Mouse (Mus musculus) erythroblast, adult 5-6 weeks (primary cell): ENCODE data around the gene Gstcd. TPM values are rescaled to one million over a fixed set of nuclear protein-coding genes. Genes with fewer than 3 reads are reported as not detected.

Experiments used
- ATAC-seq: replicated peaks from 2 replicates; pipeline ENCODE4 v1.8.0; 2016; ENCODE audit warnings: moderate number of reproducible peaks, mild to moderate bottlenecking, moderate TSS enrichment, inconsistent platforms; ENCODE audit not compliant: poor library complexity, low FRiP score, severe bottlenecking
- total RNA-seq, 2 experiments: library from RNA; stranded (forward) in 1 of 2; stranded (reverse) in 1 of 2; fragments of 150-400 nt in 1 of 2; fragments of 200-764, 138-1000 nt in 1 of 2; gene quantifications; 2 replicates each; pipeline versions ENCODE4 v1.2.3 to v1.2.4; 2015 to 2017; ENCODE audit warnings: low replicate concordance in 2 of 2

Gstcd gene
- total RNA-seq (2015; ENCODE audit: low replicate concordance) (3.7 and 4.8 TPM in 2 replicates), total RNA-seq (2017; ENCODE audit: low replicate concordance) (5.3 and 7.7 TPM in 2 replicates)

DNA sequence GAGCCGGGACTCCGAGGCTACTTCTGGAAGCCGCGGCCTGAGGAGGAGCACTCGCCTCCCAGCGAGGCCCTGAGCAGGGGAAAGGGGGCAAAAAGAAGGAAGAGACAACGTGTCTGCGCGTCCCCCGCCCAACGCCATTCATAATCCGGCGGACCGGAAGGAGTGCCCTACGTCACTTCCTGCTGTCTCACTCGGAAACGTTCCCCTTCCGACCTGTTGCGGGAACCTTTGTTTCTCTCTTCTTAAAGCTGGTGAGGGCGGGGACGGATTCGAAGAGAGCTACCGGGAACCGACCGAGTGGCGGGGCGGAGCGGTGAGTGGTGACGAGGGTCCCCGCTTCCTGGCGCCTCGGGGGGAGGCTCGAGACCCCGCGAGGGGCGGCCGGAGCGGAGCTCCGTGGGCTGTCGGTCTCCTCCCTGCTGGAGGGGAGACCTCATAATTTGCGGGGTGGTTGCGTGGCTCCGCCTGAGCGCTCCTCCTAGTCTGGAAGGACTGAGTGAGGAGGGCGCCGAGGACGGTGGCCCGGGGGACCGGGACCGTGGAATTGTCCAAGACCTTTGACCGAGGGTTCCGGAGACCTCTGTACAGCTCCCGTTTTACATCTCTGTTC lies at the start of gene Gstcd, which contains the start of gene Ints12:
Gstcd (minus strand) TSS at position 370 of the 610 bp plus-strand sequence.
Ints12 (plus strand) TSS at position 177 of the 610 bp plus-strand sequence.
- peak; percentile 96 for ATAC-seq

DNA sequence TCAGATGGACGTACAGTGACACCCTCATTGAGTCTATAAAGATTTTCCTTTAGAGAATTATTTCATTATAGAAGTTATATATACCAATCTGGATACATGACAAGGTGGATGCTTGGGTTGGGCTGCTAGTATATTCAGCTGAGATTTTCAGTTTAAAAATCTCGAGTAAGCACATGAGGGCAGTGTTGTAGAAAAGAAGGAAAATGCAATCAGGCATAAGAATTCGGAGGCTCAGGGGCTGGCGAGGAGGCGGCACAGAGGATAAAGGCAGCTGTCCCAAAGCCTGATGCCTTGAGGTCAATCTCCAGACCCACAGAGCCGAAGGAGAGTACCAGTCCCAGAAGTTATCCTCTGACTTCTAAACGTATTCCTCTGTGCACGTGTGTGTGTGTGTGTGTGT lies 40.8 kb upstream of the Gstcd start:
- ATAC-seq = no peak

DNA sequence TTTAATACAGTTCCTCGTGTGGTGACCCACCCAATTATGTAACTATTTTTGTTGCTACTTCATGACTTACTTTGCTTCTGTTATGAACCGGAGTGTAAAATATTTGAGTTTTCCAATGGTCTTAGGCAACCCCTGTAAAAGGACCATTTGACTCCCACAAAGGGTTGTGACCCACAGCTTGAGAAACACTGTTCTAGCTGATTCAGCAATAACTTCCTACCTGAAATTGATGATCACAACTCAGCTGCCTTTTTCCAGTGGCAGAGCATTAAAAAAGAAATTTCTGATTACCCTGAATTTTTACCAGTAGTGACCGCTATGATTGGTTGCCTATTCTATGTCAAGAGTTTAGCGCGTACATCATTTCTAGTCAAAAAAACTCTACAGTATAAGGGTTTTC lies 39.5 kb upstream of the Gstcd start:
- ATAC-seq = no peak

DNA sequence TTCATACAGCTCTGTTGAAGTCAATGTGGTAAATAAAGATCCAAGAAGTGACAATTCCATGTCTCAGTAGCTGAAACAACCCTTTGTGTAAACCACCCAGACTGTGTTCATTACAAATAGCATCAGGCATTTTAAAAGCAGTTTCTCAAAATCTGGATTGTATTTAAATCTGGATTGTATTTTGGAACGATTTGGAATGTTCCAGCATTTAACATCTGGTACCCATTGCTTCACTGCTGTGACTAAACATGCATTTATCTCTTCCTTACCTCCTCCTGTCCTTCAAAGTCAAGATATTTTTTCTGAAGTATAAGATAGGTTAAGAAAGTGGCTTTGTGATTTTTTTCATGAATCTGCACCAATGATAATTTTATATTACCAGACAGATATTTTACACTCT lies 21.4 kb upstream of the Gstcd start:
- ATAC-seq = no peak

DNA sequence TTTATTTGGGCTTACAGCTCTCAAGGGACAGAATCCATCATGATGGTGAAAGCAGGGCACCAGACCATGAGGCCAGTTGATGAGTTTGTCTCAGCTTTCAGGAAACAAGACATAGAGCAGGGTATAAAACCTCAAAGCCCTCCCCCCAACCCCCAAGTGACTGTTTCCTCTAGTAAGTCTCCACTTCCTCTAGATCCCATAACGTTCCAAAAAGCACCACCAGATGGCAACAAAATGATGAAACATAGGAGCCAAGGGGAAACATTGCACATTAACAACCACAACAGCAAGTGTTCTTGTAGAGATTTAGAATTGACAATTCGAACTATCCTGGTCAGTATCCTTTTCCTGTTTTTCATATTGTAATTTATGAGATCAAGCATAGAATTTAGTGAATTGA lies 19.9 kb upstream of the Gstcd start:
- no peak for ATAC-seq

DNA sequence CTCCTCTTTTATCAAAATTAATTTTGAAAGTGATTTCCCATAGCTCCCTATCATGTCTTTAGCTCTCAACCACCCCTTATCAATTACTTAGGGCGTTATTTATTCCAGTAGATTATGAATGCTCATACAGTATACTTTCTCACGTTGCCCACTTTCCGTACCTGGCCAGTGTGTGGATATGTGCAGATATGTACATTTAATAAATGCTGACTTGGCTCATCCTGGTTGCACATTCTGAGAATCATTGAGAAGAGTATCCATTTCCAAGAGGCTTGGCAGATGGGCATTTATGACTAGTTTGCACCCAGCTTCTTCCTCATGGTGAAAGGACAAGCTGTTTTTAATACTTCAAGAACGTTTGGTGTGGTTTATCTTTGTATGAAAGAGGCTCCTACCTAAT lies 18.0 kb upstream of the Gstcd start:
- no peak for ATAC-seq

DNA sequence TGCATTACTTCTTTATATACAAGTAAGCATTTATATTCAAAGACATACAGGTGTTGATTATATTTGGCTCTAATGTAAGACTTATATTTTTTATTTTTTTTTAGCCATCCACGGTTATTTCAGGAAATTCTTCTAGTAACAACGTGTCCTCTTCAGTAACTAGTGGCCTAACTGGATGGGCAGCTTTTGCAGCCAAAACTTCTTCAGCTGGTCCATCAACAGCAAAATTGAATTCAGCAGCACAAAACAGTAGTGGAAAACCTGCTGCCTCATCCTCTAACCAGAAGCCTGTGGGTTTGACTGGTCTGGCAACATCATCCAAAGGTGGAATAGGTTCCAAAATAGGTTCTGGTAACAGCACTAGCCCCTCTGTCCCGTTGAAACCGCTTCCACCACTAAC lies 16.9 kb upstream of the Gstcd start:
- ATAC-seq = no peak

DNA sequence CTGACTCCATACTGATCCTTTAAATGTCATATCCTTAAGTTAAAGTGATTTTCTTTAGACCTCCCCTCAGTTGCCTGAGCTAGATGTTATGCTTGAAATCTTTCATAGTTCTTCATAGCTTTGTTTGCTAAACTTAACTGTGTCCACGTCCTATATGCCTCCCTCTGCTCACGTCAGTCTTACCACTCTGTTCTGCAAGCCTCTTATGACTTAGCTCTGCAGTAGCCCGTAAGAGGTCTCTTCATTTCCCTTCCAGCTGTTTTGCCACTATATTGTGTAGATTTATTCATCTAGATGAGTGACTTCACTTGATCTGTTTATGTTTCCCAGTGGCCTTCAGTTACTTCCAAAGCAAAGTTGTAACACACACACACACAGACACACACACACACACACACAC lies 12.6 kb upstream of the Gstcd start:
- ATAC-seq = no peak

DNA sequence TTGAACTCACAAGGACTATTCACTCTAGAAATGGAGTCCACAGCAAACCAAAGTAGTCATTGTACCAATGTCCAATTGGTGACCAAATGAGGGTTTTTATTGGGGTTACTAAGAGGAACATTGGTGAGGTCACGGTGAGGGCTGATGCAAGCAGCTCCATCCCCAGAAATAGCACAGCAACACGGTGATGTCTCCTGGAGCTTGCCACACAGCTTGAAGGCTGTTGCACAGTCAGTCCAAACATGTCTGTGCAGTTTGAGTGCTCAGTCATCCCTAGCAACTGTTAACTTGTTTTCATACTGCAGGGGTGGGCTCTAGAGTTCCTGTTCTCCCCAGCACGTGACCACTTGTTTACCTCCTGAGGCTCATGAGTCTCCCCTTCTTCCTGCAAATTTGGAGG lies 11.9 kb upstream of the Gstcd start:
- no peak for ATAC-seq

DNA sequence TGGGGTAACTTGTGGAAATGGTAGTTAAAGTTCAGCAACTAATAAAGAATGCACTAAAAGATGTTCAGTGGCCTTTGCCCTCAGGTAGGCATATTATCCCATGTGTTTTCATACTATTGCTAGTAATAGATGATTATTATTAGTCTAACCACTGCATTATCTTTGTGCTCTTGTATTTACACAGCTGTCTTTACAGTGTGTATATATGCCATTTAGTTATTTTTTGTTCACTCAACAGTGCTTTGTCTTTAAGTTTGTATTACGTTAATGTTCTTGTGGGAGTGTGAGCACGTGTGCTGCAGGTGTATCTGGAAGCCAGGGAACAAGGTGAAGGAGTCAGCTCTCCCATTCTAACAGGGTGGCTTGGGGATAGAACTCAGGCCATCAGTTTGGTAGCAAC lies 7.1 kb upstream of the Gstcd start:
- no peak for ATAC-seq

DNA sequence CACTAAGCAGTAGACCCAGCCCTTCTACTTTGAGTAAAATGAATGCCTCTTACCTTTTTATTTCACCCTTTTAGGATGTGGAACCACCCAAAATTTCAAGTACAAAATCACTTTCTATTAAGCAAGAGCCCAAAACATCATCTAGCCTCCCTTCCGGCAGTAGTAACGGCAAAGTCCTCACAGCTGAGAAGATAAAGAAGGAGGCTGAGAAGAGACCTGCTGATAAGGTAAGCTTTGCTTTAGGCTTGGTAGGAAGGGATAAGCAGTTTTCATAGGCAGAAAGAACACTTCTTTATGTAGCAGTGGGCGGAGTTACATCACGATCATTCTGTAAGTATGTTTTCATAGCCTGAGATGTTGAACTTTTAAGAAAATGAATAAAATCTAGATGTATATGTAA lies 6.5 kb upstream of the Gstcd start:
- 0 out of 2 replicates have a peak, but pooled peaks have one; percentile 66 for ATAC-seq

DNA sequence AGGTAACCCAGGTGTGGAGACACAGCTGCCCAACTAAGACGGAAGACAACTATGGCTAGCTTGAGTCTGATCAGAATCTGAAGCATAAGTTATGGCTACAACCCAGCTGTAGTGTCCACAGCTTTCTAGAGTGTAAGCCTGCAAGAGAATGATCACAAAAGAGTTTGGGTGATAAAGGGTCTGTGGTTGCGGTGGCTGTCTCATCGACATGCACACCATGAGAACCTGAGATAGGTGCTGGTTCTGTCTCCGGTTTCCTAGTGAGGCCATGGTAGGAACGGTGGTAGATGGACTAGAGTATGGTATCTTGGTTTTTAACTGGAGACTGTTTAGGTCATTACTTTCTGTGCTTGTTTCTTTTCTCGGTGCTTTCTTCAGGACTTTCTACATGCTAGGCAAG lies 6.1 kb upstream of the Gstcd start:
- 0 out of 2 replicates have a peak, but pooled peaks have one; percentile 32 for ATAC-seq

DNA sequence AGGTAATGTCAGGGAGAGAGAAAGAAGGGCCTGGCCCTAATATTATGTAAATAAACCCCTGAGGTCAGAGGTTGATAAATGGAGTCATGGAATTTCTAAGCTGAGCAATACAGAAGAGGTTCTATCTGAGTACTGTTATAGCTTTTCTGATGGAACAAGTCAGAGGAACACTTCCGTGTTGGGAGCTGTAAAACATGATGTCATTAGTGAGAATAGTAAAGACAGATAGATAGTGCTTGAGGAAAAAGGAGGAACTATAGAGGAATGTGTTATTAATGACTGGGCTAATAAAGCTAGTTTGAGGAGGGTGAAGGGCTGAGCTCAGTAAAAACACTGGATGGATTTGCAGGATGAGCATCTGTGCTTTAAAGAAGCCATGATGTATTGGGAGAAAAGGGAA lies 2.5 kb upstream of the Gstcd start:
- ATAC-seq = no peak

DNA sequence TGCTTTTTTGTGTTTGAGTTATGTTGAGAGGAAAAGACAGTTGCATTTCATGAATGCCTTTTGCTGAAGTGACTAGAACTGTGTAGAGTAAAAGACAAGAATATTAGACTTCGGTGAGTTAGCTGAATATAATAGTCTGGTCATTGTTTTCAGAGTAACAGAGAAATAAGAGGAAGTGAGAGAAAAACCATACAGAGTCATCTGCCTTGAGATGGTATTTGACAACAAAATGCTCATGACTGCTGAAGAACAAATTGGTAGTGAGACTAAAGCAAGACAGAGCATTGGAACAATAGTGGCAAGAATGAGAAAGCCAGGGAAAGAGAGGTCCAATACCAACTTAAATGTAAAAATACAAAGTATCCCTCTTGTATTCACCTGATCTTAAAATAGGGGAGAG lies 1.1 kb upstream of the Gstcd start:
- no peak for ATAC-seq

DNA sequence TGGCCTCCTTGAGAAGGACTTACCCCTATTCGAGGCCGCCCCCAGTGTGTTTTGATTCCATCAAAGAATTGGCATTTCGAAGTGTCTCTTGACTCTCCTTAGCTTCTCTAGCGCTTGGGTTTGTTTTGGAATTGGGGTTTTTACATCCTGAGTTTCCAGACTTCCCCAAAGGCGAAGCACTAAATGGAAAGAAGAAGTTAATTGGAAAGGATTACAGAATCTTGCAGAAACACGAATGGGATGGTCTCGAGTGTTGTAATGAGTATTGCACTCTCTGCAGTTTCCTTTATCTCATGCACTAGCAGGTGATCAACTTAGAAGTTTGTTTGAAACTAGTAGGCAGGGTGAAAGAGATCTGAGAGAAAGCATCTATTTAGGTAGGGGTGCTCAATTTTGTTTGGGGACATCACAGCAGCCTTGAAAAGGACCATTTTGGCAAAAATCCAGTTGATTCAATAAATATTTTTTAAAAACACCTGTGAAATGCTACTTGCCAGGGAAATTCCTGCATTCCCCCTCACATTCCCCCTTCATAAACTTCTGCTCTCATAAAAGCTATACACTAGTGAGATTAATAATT lies 531 bp upstream of the Gstcd start:
- ATAC-seq = no peak

DNA sequence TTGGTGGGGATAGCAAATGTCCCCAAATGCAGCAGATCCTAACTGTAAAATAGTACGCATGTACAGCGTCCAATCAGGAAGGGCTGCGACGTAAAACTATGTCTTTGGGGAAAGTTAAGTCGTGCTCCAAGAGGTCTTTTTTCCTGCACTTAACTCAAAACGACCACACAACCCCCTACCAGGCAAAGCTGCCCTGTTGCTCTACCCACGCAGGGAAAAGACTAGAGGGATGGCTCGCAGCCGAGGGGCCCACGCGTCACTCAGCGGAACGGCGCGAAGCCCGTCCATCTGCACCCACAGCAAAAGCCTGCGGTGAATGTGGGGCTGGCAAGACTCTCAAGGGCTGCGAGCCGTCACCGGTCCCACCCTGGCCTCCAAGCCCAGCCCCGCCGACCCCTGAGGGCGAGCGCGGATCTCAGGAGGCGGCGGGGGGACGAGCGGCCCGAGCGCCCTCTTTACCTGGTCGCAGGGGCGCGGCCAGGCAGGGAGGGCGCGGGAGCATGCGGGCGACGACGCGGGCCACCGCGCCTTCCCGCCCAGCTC lies 641 bp downstream of the Gstcd start:
- peak; percentile 58 for ATAC-seq

DNA sequence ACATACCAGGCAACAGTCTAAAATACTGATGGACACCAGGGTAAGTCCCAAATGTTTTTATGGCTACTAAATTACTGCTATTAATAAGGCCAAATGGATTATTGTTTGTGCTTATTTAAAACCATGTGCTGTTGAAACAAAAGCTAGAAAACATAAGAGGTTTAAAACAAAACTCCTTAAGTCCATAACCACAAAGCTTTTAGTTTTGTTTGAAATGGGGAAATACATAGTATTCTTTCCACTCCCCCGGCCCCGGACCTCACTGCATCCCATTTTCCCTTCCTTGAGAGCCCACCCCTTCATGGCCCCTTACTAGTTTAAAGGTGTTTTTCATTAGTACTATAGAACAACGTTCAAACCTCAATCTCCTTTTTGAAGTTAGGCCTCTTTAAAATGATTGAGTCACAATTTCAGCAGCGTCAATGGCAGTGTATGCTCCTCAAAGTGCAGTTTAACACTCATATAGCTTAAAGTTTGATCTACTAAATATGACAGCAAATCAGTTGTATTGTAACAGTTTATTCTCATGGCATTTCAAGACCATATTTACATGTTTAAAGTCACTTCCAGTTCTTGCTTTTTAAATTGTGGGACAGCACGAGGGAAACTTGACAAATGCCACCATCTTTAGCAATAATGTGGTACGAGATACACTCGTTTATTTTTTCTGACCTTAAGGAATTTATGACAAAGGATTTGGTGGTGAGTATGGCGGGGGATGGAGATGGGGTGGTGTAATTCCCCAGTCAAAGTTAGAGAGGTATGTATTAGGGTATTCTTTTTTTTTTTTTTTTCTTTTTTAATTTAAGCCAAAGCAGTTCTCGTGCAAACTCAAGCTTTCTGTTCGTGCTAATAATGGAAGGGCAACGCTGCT lies 1.3 kb downstream of the Gstcd start:
- no peak for ATAC-seq

DNA sequence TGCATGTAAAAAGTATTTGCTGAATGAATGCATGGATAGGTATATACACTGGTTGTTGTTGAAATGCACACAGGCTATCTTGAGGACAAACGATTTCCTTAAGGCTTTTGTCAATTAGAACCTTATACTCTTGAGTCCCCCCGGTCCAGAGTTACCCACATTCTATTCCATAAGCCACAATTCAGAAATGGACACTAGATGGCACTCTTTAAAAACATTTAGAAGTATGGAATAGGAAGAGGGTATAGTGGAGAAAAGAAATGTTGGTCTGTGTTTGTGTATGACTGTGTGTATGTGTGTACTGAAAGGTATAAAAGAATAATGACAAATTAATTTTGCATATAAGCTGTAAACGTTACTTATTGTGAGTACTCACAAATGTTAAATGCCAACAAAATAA lies 6.0 kb downstream of the Gstcd start:
- ATAC-seq = peak; percentile 74; the same call in 1 of the 2 replicates

DNA sequence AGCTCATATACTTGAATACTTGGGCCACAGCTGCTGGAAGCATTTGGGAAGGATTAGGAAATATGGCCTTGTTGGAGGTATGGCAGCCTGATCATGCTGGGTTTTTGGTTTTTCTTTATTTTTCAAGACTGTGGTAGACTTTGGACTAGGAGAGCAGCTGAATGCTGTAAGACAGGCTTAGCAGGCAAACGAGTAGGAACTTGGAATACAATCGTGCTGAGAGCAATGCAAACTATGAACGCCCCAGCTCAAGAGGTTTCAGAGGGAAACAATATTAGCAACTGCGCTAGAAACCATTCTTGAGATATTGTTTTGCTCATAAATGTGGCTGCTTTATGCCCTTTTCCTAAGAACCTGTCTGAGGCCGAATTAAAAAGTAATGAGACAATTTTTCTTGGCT lies 9.1 kb downstream of the Gstcd start:
- ATAC-seq = no peak

DNA sequence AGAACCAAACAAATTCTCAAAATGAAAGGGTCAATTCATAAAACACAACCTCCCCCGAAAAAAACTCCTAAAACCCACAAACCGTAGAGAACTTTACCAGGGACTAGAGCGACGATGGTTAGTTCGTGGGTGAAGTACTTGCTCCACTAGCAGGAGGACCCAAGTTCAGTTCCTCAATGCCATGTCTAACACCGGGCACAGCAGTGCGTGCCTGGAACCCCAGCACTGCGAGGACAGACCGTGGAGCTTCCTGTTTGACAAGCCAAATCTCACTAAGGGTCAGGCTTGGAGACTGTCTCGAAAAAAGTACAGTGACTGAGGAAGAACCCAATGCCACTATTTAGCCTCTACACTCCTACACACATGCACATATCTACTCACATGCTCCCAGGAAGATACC lies 16.3 kb downstream of the Gstcd start:
- no peak for ATAC-seq

DNA sequence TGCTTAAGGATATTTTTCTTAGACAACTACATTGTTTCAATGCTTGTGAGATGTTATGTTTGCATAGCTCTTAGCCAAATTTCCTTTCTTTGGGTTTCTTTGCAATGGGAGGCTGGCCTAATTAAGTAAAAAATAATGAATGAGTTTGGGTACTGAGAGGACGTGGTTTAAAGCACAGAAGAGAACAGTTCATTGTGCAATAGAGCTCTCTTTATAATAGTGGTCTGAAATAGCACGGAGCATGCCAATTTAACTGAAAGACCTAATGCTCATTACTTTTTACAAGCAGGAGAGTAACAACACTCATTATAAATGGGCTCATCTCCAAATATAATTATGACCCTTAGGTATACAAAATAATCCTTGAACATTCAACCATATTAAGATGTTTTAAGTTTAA lies 39.8 kb downstream of the Gstcd start:
- ATAC-seq = no peak
